Mouse (Mus musculus): ENCODE measurements at regions not wholly inside any gene's neighbourhood (a gene's known extent, or its start where the extent isn't known, plus 50 kb on each side); places are given as distances from the start of the nearest gene placed in this dataset.

DNA sequence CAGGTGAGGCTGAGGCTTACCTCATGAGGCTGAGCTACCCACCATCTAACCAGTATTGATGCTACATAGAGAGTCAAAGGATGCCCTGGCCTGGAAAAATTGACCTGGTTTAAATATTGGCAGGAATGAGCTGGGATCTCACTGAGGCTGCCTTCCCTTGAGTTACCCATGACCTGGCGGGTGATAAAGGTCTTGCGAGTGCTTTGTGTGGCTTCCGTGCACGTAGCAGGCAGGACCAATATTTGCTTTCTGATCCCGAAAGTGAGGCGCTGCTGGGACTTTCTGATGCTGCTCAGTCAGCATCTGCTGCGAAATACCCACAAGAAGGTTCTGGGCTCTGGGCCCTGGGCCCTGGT lies 63.3 kb upstream of the Slc1a4 start:
- TF ChIP-seq MAX (IDR thresholded peaks at IDR 0.05; ENCODE audit: low read depth) (no peak), MYOD1 (IDR thresholded peaks at IDR 0.05; ENCODE audit: control insufficient read depth in 1 of 3, insufficient read length in 2 of 3, low read depth in 2 of 3) (no peak), POLR2AphosphoS2 (IDR thresholded peaks at IDR 0.05; ENCODE audit: insufficient read length, low read depth) (no peak), POLR2A (IDR thresholded peaks at IDR 0.05; ENCODE audit: insufficient read length, low read depth) (no peak), MYOG (IDR thresholded peaks at IDR 0.05; ENCODE audit: control insufficient read depth in 1 of 3, insufficient read depth in 1 of 3, insufficient read length in 2 of 3, low read depth in 2 of 3) (no peak)

Data from myocyte (in vitro differentiated cells).